Mouse (Mus musculus): ENCODE results near the gene Nedd9. TPM values are rescaled to one million over a fixed set of nuclear protein-coding genes. Genes with fewer than 3 reads are reported as not detected.

The Nedd9 gene
- polyA plus RNA-seq, 1 experiment, result 4.4 TPM

DNA sequence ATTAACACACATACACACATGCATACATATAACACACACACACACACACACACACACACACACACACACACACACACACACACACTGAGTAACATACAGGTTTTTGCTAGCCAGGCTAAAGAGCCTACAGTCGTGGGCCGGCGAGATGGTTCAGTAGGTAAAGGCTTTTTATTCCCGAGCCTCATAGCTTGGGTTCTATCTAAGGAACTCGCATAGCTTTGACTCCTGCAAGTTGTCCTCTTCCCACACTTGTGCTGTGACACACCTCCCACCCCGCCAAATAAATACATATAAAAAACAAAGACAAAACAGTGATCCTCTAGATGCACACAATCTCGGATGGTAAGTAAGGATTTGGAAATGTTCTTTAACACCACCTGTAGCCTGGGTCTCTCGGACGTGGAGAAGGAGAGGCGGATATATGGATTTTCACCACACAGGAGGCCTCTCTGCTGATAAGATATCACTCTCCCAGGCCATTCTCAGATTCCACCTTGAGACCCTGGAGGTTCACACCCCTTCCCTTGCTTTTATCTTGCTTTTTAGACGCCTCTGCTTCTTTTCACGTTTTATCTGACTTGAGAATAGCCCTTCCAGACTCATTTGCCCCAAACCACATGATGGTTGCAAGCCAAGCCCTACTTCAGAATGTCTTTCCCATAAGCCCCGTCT, 68.8 kb downstream of the Nedd9 start:
- DNase-seq (ENCODE audit: extremely low spot score in 1 of 2, low spot score in 1 of 2), result no peak

DNA sequence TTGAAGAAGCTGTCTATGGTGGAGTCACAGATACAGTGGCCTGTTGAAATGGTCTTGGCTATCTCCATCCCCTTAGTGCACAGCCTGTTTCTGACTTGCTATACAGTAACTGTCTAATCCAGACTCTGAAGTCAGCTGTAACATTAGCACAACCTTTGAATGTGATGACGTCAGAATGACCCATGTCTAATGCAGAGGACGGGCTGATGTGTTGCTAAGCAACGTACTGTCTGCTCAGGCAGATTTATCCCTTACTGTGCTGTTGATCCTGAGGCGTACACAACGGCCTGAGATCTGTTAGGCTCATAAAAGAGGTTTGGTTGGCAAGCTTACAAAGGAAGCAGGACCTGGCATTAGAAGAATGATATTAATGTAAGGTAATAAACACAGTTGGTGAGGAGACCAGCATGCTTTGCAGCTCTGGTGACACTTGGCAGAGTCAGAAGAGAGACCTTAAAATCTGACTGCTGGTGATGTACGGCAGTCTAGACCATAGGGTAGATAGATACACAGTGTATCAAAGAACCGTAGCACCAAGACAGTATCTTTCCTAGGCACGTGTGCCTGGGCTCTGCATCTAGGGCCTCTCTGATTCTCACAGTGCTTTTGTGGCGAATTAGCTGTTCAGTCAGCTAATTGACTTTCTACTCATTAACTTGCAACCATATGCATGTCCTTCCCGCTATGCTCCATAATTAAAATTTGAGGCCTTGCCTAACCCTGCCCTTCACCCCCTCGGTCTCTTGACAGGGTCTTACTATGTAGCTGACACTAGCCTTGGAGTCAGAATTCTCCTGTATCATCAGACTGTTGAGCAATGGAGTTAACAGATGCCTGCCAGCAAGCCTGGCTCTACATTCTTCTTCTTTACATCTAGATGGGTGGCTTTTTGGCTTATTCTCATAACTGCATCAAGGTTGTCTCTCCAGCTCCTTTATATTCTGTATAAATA, 70.8 kb downstream of the Nedd9 start:
- DNase-seq (ENCODE audit: extremely low spot score in 1 of 2, low spot score in 1 of 2), result no peak

DNA sequence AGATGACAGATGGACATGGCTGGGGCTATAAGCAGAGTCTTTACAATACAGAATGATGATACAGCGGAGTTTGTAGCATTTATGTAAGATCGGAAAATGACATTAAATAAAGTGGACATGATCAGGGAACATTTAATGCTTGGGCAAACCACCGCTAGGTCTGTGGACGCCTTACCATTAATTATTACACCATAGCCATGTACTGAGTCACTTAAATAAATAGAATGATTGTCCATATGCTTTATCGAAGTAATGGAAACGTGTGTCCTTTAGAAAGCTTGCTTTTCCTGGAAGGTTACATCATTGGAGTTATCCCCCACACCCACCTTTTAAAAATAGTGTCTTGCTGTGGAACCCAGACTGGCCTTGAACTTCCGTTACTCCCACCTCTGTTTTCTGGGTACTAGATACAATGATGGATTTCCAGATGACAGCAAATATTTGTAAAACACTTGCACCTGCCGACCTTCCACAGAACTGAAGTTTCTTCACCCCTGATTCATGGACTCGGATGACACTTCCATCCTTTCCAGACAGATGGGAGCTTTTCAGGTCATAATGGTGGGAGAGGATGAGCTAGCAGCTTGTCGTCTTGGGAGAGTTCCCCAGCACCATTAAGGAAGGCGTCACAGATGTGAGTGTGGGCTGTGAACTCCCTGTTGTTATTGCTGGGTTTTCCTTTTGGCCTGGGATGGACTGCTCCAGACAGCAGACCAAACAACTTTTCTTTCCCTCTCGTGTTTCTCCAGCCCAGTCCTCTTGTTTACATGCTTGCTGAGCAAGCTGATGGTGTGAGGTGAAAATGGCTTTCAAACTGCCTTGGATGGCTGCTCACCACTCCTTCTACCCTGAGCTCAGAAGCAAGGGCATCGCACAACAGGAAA, 76.7 kb downstream of the Nedd9 start:
- no peak for DNase-seq (ENCODE audit: extremely low spot score in 1 of 2, low spot score in 1 of 2)

DNA sequence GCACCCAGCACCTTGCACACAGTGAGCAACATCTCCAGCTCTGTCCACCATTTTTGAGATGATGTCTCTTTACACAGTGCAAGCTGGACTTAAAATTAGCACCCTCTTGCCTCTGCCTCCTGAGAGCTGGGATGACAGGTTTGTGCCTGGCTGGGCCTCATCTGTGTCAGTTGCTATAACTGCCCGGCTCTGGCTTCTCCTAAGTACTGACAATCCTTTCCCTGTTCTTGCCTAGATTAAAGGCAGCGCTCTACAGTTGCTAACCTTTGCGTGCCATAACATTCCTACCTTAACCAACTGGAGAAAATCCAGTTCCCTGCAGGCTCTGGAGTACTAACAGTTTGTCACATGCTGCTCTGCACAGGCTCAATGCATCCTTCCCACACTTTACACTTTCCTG, 77.9 kb downstream of the Nedd9 start:
- no peak for DNase-seq (ENCODE audit: extremely low spot score in 1 of 2, low spot score in 1 of 2)

DNA sequence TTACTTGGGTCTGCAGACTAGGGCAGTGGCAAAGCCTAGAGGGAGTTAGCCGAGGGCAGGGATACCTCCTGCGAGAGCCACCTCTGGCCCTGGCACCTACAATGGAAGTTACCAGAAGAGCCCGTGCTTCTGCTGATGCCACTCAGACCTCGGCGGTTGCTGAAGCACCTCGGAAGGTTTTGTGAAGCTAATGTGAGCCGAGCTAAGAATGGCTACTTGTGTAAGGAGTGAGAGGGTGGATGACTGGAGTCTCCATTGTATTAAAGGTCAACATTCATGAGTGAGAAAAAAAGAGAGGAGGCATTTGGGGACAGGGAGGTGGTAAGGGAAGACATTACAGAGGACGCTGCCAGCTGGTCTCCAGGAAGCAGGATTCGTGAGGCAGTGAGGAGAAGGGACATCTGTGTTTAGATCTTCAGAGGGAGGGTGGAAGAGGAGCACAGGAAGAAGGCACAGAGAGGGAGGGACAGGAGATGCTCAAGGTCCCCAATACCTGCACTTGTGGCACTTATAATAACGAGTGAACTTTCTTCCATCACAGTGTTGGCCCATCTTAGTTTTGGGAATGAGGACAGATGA, 78.7 kb downstream of the Nedd9 start:
- peak in 1 of 2 experiments; percentile 32 for DNase-seq (ENCODE audit: extremely low spot score in 1 of 2, low spot score in 1 of 2)

DNA sequence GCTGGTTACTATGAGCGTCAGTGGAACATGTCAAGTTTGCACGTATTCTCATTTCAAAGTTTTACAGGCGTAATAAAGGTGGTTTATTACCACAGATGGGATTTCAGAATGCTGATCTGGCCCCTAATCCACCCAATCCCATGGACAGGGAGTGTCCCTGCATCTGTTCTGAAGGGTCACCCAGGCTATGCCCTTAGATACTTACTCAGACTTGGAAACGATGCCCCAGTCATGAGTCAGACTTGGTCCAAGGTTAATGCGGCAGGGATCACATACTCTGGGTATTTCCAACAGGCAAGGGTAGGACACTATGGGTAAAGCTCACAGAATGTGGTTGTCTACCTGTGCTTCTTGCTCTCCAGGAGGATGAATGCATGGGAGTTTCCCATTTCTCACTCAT, 82.2 kb downstream of the Nedd9 start:
- DNase-seq (ENCODE audit: extremely low spot score in 1 of 2, low spot score in 1 of 2), result no peak

DNA sequence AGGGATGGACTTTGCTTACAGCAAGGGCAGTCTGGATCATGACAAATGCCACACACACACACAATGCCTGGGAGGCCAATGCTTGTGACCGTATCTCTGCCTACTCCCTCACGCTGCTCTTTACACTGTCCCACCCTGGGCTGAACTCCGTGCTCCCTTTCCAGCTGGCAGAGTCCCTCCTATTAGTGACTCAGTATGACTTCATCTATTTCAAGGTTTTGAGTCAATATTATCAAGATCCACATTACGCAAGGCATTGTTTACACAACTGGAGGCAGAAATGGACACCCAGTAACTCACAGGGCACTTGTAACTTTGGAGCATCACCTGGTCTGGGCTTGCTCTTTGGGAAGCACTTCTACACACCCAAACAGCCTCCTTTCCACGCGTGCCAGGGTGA, 83.3 kb downstream of the Nedd9 start:
- DNase-seq (ENCODE audit: extremely low spot score in 1 of 2, low spot score in 1 of 2), result no peak

DNA sequence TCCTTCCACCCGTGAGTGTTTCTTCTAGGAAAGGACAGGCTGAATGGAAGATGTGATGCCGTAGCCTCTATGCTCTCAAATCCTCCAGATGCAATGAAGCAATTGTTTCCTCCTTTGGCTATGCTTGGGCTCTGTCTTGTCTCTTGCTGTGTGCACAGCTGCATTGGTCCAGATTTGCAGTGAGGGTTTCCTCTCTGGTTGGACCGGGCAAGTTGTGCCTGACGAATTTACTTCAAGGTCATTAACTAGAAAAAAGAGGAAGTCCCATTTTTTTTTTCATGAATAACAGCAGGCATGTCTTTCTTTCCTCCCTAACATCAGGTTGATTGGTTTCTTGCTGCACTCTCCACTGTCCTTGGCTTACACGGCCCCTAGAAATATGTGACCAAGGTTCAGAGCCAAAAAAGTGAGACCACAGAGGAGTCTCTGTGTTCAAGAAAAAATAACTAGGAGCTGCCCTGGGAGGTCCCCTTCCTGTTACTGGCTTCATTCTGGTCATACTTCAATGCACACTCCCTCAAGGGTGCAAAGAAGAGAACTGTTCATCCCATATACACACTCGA, 84.6 kb downstream of the Nedd9 start:
- DNase-seq (ENCODE audit: extremely low spot score in 1 of 2, low spot score in 1 of 2), result no peak

DNA sequence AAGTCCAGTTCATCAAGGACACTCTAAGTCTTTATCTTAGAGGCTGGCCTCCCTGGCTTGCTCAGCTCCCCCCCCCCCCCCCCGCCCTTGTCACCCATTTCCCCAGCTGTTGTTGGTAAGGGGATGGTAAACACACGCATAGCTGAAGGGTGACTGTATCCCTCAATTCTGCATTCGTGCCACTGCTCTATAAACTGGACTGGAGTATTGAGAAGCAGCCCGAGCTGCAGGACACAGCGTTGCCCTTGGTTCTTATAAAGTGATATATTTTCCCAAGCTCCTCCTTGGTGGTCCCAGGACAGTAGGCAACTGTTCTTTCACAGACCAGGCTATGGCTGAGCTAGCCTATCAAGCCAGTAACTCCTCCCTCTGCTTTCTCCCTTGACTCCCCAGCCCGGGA, 85.4 kb downstream of the Nedd9 start:
- DNase-seq (ENCODE audit: extremely low spot score in 1 of 2, low spot score in 1 of 2), result no peak

DNA sequence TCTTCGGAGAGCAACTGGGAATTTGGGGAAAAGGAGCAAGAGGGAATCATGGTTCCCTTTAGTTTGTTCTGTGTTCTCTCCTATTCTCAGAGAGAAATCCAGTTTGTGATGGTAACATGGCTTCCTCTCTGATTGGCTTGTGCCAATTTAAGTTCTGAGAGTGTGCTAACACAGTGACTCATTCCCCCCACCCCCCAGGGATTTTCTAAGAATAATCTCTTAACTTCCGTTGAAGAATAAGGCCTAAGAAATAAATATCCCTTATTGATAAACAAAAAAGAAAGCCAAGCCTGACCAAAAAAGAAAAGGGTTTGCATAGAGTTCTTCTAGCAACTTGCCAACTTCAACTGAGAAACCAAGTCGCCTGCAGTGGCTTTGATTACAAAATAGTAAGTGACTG, 86.9 kb downstream of the Nedd9 start:
- DNase-seq (ENCODE audit: extremely low spot score in 1 of 2, low spot score in 1 of 2), result no peak

DNA sequence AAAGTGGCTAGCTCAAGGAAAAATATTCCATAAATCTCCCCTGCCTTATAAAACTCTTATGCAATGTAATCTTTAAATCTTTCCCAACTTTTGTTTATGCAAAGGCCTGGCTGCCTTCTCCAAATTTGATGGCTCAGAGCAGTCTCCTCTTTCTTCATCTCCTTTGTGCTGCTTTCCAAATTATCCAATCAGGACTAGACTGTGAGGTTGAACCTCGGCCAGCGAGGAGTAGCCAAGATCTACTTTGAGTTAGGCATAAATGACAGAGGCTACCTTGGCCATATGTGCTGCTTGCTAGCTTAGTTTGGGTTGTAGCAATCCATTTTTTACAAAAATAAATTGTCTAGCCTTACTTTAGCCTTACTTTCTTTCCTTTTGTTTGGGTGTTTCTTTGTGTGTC, 95.0 kb downstream of the Nedd9 start:
- no peak for DNase-seq (ENCODE audit: extremely low spot score in 1 of 2, low spot score in 1 of 2)

DNA sequence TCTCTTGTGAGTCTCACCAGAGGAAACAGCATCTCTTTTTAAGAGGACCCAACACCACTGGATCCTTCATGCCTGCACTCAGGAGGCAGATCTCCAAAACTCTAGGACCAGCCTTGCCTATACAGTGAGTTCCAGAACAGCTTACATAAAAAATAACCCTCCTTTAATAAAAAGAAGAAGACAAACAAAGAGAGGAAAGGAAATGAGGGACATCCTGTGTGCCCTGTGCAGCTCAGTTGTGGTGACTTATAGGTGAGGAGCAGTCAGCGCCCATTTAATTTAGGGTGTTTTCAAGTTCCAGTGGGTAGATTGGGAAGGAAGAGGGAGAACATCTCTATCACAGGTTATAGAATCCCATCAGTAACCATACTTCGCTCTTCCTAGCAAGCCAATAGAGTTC, 96.5 kb downstream of the Nedd9 start:
- DNase-seq (ENCODE audit: extremely low spot score in 1 of 2, low spot score in 1 of 2), result no peak

DNA sequence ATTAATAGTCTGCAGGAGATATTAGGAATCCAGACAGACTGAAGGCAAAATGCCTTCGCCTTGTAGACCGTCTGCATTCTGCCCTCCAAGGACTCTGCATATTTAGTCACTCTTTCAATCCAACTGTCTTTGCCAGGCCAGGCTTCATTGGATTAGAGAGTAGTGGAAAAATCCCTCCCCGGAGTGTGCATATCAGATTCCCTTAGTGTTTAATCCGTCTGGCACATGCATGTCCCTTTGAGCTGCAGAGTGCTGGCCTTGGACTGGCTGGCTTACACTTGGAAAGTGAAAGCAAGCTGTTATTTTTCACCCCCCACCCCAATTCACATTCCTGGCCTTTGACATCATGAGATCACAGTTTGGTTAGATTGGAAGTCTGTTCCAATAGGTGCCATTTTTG, 100.6 kb downstream of the Nedd9 start:
- DNase-seq (ENCODE audit: extremely low spot score in 1 of 2, low spot score in 1 of 2), result no peak

DNA sequence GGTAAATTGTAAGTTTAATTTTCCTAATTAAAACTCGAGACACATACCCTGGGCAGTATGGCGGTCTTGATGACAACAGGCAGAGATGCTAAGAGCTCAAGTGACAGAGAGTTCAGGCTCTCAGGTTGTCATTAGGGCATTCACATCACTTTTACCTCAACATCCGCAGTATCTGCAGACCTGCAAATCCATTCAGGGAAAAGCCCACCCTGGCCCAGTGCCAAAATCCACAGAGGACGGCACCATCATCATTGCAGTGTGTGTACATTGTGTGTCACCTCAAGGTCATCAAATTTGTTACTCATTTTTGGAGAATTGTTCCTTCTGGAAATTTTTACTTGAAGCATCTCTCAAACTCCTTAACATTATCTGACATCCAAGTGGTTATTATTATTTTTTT, 102.3 kb downstream of the Nedd9 start:
- no peak for DNase-seq (ENCODE audit: extremely low spot score in 1 of 2, low spot score in 1 of 2)

DNA sequence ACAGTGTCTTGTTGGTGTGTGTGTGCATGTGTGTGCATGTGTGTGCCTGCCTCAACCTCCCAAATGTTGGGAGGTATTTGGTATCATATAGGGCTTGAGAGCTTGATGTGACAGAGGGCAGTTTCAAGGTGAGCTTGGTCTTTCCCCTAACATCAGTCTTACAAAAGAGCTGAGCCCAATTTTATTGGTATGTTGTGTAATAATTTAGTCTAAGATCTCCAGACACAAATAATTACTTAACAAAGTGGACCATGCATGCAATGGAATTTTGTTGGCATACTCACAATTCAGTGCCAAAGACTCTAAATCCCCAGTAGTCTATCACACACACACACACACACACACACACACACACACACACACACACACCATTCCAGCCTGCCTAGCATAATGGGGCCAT, 104.5 kb downstream of the Nedd9 start:
- DNase-seq (ENCODE audit: extremely low spot score in 1 of 2, low spot score in 1 of 2), result no peak

DNA sequence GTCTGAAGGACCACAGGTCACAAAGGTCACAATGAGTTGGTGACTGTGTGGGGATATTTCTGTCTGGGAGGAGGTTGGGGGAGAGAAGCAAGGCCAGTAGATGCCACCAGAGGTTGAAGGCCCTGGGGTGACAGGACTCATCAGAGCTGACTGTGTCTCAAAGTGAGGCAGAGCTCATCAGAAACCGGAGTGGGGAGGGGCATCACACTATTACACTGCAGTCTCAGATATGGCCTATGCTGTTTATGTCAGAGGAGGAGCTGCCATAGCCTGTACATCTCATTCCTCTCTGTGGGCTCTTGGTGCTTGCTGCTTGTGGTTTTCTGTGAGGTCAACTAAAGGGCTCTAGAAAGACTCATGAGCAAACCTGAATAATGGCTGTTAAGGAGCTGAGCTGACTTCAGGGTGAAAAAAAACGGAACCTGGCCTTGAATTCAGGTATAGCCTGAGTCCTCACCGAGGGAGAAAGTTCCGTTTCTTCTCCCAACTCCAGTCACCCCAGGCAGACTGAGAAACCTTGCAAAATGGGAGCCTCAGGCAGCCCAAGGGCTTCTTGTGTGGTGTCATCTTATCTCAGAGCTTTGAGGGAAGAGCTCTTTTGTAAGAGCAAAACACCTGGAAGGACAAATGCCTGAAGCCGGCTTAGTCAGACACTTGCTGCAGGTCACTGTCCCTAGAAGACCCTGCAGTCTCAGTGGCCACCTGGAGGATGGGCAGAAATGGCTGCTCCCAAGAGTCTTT, 105.2 kb downstream of the Nedd9 start:
- no peak for DNase-seq (ENCODE audit: extremely low spot score in 1 of 2, low spot score in 1 of 2)

DNA sequence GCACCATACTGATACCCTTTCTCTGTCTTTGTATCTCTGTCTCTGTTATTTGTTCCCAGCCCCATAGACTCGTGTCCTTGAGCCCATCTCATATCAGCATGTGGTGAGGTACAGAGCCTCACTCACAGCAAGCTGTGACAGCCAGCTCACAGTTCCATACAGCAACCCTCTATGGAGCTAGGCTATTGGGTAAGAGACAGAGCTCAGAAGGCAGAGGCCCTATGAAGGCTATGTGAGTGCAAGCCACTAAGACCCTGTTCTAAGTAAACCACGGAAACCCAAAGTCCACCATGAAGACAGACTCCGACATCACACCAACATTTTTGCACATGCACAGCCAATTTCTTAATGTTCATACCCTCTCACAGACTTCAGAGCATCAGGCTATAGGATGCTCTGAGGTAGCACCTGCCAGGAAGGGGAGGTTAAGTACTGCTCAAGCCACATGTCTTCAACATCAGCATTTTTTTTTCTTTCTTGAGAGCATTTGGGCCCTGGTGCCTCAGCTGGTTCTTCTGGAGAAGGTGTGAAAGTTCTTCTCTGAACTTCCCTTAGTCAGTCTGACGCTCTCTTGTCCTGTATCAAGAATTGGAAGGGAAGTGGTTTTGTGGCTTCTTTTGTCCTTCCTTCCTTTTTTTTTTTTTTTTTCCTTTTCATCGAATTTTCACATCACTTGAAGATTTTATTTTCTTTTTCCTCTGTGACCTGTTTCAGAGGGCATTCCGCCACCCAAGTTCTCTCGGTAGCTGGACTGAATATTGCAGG, 105.9 kb downstream of the Nedd9 start:
- DNase-seq (ENCODE audit: extremely low spot score in 1 of 2, low spot score in 1 of 2), result no peak

DNA sequence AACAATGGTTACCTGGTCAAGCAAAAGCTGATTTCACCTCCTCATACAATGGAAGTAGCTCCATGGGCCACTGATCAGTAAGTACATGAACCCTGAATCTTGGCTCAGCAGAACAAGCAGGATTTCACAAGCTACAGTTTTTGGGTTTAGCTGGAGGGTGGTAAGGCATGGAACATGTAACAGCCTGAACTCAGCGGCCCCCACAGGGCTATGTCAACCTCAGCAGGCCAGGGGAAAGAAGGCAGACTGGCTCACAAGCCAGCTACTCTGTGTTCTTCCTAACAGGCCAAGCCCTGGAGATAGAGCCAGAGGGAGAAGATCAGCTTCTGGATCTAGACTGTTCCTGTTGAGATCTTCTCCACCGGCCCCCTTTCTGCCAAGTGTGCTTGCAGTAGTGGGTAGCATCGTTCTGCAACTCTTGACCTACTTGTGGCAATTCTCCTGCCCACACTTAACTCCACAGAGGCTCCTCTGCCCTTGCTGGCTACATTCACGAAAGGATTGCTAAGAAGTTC, 107.2 kb downstream of the Nedd9 start:
- no peak for DNase-seq (ENCODE audit: extremely low spot score in 1 of 2, low spot score in 1 of 2)

DNA sequence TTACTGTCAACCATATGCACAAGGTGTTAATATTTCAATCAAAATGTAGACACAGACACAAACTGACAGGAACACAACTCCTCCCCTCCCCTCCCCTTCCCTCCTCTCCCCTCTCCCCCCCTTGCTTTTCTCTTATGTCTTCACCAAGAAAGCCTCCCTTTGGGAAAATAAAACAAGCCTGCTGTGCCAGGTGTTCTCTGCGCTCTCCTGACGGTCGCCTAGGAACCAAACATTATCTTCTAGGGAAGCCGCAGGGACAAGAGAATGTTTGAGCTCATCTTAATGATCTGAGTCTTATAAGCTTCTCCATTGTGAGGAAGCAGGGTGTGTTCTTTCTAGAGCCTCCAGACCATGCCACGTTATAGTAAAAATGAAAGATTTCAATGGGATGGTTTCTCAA, 108.7 kb downstream of the Nedd9 start:
- DNase-seq (ENCODE audit: extremely low spot score in 1 of 2, low spot score in 1 of 2), result no peak
